Mouse (Mus musculus) ovary, postnatal 10 days (tissue): ENCODE results near the gene Ssbp3.

Source experiments
- DNase-seq: peaks from one replicate; pipeline ENCODE4 v3.0.0; 2022; ENCODE audit warnings: low spot score

The Ssbp3 gene

DNA sequence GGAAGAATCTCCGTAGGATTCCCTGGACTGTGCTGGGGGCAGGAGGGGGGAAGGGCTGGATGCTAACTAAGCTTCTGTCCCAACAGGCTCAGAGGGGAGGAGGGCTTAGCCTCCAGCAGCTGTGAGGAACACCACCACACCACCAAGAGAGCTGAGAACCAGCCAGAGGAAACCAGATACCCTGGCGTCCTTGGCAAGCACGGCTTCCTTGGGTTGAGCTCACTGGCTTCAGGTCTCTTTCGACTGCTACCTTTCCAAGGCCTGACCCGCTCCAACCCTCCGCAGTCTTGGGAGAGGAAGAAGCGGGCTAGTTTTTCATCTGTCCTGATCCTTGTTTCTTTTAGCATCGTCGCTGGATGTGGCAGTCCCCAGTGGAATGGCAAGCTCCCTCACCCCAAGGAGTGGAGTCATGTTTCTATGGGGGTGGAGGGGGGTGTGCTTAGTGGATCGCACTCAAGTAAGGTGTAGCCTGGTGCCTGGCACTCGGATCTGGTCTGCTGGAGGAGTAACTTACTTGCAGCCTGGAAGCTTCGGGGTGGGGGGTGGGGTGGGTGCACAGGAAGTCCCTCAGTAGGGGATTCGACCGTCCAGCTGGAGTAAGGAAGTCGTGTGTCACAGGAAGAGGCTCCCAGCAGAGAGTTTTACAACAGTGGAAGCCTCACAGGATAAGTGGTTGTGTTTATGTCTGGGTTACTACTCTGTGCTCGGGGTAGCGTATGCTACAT lies 2.6 kb upstream of the Ssbp3 start:
- peak; percentile 24 for DNase-seq

DNA sequence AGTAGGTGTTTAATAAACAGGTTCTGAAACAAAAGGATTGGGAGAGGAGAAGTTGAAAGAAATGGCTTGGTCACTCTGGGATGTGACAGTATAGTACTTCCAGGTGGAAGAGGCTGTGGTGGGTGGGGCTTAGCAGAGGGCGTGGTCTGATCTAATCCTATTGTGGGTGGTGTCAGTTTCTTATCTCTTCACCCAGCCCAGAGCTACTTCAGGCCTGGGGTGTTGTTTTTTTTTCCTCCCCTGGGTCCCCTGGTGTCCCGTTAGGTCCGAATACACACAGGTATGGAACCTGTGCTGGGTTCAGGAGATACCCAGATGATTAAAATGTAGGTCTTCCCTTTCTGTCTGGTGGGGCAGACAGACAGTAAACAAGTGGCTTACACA lies 2.1 kb upstream of the Ssbp3 start:
- no peak for DNase-seq

DNA sequence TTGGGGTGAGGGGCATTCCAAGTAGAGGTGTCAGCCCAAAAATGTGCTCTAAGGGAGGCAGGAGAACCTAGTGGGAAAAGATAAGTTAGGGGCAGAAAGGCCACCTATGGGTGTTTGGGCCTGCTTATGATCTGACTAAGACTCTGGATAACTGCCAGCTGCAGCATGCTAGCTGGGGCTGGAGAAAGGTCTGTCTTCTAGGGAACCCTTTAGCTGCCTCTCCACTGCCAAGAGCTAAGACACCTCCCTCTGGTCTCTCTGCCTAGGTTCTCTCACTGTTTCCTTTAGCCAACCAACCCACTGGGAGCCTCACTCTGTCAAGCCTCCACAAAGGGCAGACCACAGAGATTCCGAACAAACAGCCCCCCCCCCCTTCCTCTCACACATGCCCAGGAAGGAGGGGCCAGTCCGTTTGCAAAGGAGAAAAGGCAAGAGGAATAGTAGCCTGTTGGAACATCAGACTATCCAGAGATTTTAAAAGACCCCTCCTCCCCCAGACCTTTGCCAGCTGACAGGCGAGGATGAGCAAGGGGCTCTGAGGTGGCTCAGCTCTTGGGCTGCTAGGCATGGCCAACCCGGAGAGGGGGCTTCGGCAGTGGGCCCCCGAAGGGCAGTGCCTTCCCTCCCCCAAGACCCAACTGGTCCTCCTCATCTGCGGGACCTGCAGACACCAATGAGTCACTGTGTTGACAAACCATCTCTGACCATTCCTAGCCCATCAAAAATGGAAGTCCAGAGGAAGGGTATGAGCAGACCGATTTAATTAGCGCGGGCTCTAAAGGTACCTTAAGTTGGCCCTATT lies 1.4 kb upstream of the Ssbp3 start:
- peak; percentile 45 for DNase-seq

DNA sequence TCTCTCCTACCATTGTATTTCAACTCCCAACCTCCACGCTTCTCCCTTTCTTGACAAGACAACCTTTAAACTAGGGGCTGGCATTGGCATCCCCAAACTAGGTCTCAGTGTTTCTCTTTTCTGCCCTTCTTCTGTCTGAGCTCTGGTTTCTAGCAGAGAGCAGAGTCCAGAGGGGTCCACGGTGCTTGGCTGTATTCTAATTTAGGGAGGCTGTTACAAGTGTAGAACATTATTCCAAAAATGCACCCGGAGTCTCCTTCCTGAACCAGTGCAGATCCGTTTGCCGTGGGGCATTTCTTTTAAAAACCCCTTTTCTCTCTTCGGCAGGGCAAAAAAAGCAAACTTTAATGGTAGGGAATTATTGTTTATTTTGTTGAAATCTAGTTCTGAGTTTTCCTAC lies 704 bp upstream of the Ssbp3 start:
- DNase-seq, result peak; percentile 20

DNA sequence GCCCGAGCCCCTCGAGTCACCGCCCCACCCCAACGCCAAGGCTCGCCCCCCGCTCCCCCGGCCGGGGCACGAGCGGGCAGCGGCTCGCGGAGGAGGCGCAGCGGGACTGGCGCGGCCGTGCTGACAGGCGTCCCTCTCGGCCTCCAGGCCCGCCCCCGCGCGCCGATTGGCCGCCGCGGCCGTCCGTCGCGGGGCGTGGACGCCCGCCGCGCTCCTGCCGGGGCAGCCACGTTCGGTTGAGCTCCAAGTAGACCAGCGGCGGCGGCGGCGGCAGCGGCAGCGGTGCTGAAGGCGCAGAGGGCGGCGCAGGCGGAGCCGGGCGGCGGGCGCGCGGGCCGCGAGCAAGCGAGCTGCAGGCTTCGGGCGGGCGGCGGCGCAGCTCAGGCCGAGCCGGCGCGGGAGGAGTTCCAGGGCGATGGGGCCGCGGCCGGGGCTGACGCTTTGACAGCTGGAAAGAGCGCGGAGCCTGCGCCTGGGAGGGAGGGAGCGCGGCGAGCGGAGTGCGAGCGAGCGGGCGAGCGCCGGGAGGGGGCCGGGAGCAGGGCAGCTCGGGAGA lies 823 bp downstream of the Ssbp3 start:
- peak; percentile 95 for DNase-seq

DNA sequence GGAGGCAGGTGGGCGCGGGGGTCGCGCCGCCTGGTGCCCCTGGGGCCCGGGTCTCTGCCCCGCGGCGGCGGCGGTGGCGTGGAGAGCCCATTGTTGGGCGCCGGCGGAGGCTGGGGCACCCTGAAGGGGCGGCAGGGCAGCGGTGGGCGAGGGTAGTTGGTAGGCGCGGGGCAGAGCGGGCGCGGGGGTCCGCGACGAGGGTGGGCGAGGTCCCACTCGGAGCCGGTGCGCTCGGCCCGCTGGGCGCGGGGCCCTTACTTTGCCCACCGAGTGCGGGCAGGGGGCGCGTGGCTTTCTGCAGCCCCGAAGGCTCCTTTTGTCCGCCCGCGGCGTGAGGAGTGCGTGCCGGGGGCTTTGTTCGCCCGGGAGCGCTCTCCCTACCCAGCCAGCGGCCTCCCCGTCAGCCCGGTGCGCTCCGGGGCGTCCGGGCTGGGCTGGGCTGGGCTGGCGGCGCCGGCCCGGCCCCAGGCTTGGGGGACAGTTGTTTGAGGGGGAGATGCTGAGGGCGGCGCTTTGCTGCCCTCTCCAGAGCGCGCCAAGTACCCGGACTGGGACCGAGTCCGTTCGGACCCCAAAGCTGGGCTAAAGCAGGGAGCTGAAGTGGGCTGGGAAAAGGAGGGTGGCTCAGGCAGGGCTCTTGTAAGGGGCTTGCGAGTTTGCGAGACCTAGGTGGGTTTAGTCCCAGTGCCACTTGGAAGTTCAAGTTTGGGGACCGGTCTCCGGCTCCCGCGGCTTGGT lies 1.6 kb downstream of the Ssbp3 start:
- DNase-seq, result no peak

DNA sequence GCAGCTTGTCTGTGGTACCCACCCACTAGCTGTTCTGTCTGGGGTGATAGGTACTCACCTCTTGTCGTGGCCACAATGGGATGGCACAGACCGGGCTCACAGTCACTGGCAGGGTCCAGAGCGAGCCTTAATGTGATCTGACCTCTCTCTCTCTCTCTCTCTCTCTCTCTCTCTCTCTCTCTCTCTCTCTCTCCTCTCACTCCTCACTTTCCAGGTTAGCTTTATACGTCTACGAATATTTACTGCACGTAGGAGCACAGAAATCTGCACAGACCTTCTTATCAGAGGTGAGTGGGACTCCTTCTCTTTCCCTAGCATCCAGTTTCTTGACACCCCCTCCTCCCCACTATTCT lies 2.2 kb downstream of the Ssbp3 start:
- no peak for DNase-seq

DNA sequence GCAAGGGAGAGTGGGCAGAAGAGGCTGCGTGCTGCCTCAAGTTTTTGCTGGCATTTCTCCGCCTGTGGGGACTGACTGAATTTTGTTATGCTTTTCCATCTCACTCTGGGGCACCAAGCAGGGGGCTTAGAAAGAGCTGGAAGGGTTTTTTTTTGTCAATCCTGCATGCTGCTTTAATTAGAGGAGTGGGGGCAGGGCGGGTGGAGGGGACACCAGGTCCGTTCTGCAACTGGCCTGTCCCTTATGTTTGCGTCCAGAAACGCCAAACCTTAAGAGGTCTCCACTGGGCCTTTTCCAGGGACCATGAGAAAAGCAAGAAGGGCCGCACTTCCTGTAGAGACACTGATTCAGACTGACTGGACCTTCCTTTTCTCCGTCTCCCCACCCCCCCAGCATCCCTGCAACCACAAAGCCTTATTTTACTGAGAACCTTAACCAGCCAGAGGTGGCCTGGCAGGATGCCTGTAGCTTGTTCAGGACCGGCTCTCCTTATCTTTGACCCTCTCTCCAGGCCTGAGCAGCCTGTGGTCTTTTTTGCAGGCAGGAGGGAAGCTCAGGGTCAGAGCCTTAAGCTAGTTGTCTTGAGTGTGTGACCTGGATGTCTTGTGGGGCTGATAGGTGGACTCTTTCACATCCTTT lies 3.0 kb downstream of the Ssbp3 start:
- no peak for DNase-seq

DNA sequence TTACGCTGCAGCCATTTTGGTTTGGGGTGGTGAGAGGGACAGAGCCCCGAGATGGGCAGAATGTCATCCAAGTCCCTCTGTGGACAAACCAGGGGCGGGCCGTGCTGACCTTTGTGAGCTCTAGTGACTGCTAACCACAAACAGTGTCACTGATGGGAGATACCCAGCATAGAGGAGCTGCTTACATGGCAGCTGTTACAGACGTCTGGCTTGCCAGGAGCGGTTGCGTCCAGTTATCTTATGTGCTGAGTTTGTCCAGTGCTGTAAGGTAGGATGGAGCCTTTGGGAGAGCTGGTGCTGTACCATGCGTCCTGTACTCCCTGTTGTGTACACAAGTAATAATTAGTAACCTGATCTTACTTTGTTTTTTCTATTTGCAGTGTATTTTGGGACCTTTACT lies 4.8 kb downstream of the Ssbp3 start:
- no peak for DNase-seq

DNA sequence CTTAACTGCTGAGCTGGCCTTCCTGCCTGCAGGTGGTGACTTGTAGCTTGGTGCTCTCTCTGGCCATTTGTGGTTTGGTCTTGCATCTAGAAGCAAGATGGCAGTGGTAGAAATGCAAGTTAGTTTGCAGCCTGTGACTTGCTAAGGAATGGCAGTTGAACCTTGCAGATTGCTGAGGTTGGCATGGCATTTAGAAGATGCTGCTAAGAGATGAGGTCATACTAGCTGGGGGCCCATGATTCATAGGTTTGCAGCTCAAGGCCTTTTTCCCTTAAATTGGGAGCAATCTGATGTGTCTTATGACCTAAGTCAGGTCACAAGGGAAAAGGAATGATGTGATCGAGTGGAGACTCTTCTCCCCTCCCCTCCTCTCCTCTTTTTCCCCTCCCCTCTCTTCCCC lies 7.8 kb downstream of the Ssbp3 start:
- no peak for DNase-seq

DNA sequence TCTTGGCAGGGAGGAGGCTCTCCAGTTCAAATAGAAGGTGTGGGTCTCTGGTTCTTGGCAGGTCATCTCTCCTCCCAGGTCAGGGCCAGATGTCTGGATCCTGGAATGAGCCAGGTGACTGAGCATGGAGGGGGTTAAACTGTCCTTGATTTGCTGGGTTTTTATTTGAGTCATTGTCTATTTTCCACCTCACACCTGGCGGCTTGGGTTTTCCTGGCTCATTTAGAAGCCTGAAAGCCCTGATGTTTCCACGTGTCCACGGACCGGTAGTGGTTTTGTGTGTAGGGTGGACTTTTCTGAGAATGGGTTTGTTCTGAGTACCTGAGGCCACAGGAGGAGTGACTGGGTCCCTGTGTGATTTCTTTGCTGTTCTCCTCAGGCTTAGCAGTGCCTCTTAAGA lies 9.6 kb downstream of the Ssbp3 start:
- DNase-seq, result no peak

DNA sequence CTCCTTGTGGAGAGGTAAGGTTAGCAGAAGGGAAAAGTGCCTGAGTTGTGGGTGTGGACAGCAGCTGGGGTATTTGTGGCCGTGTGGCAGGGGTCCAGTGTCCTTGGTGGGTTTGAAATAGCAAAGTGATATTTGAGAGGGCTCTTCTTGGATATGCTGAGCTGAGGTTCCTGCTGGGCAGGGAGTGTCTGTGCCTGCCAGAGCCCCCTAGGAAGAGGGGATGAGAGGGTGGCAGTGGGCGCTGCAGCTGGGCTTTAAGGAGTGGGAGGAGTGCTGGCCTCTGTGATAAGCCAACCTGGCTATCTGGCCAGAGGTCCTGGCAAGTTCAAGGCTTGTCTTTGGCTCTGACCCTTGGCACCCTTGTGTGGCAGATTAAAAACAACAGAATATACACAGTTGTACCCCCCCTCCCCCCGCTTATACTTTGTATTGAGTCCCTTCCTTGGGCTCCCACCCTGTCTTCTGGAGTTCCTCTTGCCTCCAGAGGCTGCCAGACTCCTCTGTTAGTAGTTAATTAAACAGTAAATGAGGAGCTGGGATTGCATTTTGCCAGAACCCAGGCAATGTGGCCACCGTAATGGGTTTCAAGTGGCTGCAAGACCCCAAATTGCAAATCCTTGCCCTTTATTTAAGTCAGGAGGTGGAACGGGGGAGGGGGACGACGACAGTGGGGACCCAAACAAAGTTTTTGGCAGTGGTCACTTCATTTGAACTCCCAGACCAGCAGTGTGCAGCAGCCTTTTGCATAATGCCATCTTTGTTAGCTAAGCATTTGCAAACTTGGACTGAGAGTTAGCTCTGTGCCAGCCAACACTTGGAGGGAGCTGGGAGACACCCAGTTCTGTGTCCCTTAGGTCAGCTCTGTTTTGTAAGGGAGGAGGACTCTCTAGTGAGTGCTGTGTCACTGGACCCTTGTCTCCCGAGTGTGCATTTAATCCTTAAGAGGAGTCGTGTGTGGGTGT lies 11.2 kb downstream of the Ssbp3 start:
- DNase-seq, result no peak

DNA sequence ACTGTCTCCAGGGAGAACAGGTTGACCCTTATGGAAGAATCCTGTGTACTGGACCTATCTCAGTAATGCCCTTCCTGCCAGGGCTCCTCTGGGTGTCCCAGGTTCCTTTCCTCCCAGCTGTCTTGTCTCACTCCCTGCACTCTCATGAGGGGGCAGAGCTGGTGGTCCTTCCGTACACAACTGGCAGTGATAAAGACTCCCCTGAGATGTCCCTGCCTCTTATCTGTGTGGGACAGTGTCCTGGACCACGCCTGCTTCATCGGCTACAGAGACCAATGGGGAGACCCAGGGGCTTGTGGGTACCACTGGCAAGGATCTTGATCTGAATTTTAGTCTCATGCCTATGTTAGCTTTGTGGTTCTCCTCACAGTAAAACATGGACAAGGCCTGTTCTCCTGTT lies 12.4 kb downstream of the Ssbp3 start:
- DNase-seq, result no peak

DNA sequence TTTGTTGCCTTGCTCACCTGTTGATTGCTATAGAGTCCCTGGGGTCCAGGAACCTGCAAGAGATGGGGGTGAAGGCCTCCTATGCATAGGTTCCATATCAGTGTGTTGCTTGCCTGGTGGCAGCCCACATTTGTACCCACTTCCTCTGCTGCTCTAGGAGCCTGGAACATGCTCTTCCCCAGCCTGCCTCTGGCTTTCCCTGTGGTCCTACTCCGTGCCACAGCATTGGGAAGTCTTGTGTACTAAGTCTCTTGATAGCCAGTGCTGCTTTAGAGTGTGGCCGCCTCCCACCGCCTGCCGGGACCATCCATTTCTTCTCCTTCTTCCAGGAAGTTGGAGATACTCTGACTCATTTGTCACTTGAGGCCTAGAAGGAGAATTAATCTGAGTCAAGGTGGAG lies 13.7 kb downstream of the Ssbp3 start:
- DNase-seq, result no peak

DNA sequence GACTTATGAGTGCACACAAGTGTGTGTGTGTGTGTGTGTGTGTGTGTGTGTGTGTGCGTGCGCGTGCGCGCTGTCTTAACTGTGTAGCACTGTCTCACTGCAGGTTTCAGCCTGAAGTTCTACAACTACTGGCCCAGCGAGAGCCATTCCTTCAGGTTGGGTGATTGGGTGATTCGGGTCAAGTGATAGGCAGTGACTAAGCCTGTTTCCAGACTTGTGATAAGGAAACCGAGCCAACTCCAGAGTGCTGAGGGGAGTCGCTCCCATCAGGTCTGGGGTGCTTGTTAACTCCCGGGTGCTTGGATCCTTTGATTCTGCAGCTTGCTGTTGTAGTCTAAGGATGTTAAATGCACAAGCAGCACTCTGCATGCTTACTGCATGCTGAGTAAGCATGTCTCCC lies 14.4 kb downstream of the Ssbp3 start:
- no peak for DNase-seq

DNA sequence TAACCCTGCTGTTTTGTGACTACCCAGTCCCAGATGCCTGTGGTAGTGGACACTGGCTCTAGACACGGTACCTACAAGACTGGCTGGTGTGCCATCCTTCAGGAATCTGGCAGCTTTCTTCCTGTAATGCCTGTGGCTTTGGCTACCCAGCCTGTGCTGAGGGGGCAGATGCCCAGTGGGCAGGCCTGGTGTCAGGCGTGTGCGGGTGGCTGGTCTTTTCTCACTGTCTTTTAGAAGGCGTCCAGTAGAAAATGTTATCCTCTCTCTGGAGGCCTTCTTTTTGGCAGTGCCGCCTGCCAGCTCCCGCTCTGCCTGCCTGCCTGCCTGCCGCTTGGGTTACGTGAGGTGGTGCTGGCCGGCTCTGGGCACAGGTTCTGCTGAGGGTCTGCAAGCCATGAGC lies 15.9 kb downstream of the Ssbp3 start:
- no peak for DNase-seq

DNA sequence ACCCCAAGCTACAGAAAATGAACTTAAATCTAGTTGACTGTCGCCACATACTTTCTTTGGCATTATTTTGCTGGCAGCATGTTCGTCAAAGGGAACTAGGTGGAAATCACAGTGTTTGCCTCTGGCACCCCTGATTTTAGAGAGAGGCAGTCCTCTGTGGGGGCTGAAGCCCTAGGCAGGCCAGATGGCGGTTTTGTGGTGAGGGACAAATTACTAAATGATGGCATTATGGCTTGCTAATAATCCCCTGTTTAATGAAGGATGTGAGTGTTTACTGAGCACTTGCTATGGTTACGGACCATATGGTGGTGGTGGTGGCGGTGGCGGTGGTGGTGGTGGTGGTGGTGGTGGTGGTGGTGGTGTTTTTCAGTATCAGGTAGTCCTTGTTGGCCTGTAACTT lies 16.5 kb downstream of the Ssbp3 start:
- DNase-seq, result no peak

DNA sequence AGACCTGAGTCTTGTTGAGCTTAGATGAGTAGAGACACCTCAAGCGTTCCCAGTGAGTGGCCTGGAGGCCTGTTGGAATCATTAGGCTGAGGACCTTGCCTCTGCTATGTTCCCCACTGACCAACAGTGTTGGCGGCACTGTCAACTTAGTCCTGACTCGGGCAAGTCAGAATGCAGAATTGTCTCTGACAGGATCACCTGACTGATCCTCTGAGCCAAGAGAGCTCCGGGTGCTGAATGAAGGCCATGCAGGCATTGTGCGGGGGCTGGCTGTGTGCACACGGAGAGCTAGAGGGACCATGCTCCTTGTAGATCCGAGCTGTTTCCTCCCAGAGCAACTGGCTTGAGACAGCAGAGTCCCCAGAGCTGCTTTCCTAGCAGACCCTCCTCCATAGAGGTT lies 18.5 kb downstream of the Ssbp3 start:
- no peak for DNase-seq

DNA sequence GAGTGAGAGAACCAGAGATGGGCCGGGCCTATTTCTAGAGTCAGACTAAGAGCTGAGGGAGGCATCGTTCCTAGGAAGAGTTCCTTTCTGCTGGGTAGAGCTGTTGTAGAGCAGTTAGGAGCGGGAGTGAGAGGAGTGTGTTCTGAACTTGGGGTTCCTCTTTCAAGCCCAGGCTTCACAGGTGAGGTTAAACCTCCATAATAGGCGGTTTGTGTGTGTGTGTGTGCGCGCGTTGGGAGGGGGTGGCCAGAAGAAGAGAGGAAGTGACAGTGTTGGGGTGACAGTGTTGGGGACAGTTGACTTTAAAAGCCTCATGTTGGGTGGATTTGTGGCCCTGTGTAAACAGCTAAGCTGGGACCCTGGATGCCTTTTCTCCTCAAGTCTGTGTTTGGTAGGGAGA lies 22.1 kb downstream of the Ssbp3 start:
- DNase-seq, result no peak

DNA sequence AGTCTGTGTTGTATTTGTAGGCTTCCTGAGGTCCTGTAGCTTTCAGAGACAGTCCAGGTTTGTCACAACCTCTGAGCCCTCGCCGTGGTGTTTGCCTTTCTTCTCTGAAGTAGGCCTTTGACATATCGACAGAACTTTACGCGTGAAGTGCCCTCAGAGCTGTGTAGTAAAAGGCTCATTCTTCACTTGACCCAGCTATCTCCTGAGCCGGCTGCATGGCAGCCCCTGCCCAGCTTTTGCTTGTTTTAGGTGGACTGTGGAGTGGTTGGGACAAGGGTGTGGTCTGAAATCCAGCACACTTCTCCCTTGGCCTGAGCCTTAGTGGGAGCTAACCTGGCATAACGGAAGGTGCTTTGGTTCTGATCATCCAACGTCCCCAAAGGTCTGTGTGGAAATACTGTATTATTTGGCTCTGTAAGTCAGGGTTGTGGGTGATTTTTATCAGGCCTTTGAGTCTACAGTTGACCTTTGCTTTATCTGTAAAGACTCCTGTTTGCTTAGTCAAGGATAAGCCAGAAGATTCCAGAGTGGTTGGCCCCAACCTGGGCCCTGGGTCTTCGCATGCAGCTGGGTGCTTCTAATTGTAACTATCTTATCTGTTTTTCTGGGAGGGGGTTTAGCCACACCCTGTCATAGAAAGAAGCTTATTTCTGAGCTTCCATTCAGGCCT lies 23.4 kb downstream of the Ssbp3 start:
- DNase-seq, result no peak
